Mouse (Mus musculus) brain, embryonic 14.5 days (tissue): Measurements from ENCODE around the gene Arl5c. TPM values are rescaled to one million over a fixed set of nuclear protein-coding genes. Genes with fewer than 3 reads are reported as not detected.
"Not testable (repeated sequence)": the region's sequence is repeated elsewhere in the genome, so short reads cannot be mapped to it uniquely, and the experiment has no call there.

Experiments used
- DNase-seq: peaks from one replicate; pipeline ENCODE4 v3.0.0-alpha.2; 2011; ENCODE audit warnings: low read depth
- CTCF ChIP-seq: fragments of 200-500 bp; IDR thresholded peaks from 2 replicates; pipeline ENCODE4 v1.5.1; 2012; ENCODE audit warnings: inconsistent platforms, mild to moderate bottlenecking, moderate library complexity, borderline replicate concordance; ENCODE audit not compliant: insufficient read depth, insufficient read length; ENCODE audit errors: extremely low read depth
- POLR2A ChIP-seq: fragments of 200-500 bp; IDR thresholded peaks from 2 replicates; pipeline ENCODE4 v1.6.1; 2012; ENCODE audit warnings: mild to moderate bottlenecking, inconsistent platforms, borderline replicate concordance; ENCODE audit not compliant: poor library complexity, insufficient read depth, insufficient read length, severe bottlenecking; ENCODE audit errors: extremely low read depth
- polyA plus RNA-seq: library from polyadenylated mRNA; depleted of rRNA; stranded (reverse); fragments of >200 nt; gene quantifications from 2 replicates; pipeline ENCODE4 v1.2.3, GENCODE M21; 2012; rRNA removed

The Arl5c gene
- polyA plus RNA-seq, 1 experiment: 0.89 TPM

DNA sequence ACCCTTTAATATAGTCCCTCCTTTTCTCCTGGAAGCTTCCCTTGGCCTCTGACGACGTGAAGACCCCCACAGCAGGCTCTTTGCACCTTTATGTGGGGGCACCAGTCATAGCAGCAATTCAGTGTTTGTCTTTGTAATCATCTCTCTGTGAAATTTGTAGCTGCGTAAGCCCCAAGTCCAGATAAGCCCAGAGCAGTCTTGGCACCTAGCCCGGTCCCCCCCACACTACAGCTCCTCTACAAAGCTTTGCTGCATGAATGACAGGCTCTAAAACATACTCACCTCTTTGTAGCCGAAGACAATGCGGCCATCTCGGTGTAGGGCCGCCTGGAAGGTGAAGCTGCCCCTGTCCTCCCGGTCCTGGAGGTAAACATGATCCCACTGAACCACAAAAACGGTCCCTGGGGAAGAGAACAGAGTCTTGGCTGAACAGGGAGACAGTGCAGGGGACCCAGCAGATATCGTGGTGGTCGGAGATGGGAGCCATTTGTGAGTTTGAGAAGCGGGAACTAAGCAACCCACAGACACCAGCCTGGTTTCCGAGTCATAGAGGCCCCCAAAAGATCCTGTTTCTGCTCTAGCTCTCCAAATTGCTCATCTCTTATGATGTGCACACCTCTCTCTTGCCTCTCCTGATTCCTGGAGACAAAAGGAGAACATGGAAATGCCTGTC, 41.4 kb downstream of the Arl5c start:
- TF ChIP-seq POLR2A: no peak
- TF ChIP-seq CTCF: no peak
- peak; percentile 43 for DNase-seq

DNA sequence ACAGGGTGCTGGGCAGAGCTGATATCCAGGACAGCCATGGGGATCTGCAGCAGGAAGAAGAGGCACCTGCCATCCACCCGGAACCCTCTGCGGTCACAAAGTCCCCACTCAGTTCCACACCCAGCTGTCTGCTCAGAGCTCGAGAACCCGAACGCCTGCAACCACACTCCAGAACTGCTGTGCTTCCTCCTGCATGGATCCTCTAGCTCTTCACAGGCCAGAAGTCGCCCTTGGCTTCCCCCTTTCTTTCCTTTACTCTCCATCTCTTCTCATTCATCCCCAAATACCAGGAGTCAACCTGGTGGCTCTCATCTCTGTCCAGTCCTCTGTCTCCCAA, 42.1 kb downstream of the Arl5c start:
- TF ChIP-seq CTCF (no peak), POLR2A (no peak)

GRCm38 (mm10) chr11:97953179-97953938, 42.6 kb downstream of the Arl5c start:
- no peak for DNase-seq
- no peak for TF ChIP-seq CTCF
- TF ChIP-seq POLR2A: no peak

More for the DNA sequence above, 42.1 kb downstream of the Arl5c start:
- no peak for DNase-seq

DNA sequence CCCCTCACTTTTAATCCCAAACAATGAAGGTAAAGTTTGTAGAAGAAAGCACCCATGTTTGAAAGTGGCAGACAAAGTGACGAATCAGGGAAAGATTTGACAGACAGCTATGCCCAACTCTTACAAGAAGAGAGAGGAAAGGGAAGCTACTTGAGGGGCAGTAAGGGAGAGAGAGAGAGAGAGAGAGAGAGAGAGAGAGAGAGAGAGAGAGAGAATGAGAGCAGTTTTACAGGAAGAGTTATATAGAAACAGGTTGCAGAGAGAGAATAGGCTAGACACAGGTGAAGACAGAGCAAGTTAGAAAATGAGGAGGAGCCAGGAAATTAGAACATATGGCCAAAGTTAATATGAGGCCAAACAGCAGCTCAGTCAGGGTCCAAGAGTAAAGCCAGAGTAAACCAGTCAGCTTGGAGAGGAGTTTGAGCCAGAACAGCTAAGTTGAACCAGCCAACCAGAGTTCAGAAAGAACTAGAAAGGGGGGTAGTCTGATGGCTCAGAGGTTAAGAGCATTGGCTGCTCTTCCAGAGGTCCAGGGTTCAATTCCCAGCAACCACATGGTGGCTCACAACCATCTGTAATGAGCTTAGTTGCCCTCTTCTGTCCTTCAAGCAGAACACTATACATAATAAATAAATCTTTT, 43.5 kb downstream of the Arl5c start:
- DNase-seq: no peak

DNA sequence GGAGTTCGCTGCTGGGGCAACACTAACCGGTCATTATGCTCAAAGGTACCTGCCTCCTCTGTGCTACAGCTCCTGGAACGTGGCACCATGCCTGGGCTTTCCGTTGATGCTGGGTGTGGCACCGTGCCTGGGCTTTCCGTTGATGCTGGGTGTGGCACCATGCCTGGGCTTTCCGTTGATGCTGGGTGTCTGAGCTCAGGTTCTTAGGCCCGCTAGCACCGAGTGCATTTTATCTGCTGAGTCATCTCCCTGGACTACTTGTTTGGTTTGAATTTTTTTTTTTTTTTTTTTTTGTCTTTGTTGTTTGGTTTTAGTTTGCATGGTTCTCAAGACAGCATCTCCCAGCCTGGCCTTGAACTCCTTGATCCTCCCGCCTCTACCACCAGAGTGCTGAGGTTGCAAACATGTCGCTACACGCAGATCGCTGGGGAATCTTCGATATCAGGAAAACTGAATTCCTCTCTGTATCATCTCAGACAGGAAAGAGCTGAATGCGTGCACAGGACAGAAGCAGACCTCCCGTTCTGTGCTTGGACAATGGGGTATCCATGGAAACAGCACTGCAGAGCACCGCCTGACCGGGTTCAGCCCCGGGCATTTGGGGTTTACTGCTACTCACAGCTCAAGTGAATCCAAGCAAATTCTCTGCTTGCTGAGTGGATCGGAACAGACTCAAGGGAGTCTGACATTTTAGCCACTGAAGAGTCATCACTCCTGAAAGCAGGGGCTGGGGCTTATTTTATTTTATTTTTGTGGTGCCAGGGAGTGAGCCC, 46.1 kb downstream of the Arl5c start:
- peak; percentile 86 for DNase-seq
- TF ChIP-seq POLR2A (no peak), CTCF (no peak)

More for the DNA sequence above, 43.5 kb downstream of the Arl5c start:
- TF ChIP-seq POLR2A (no peak), CTCF (no peak)

DNA sequence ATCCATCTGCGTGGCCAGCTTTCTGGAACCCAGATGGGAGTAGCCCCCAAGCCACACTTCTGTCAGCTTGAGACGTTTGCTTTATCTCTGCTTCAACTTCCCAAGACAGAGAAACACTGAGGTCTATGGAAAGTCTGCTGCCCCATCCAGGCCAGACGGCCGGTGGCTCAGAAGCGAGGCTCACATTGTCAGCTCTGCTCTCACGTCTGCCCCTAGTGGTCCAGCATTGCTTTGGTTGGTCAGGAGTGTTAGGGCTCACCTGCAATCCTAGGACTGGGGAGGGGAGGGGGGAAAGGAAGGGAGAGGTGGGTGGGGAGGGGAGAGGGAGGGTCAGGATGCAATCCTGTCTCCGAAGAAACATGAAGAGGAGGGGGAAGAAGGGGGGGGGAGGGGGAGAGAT, 48.6 kb downstream of the Arl5c start:
- DNase-seq: peak; percentile 51
- TF ChIP-seq POLR2A (no peak), CTCF (peak; percentile 80; the same call in 1 of the 2 replicates)

- not testable (repeated sequence) for DNase-seq
Observed at GRCm38 (mm10) chr11:97945738-97946289, 50.2 kb downstream of the Arl5c start.

DNA sequence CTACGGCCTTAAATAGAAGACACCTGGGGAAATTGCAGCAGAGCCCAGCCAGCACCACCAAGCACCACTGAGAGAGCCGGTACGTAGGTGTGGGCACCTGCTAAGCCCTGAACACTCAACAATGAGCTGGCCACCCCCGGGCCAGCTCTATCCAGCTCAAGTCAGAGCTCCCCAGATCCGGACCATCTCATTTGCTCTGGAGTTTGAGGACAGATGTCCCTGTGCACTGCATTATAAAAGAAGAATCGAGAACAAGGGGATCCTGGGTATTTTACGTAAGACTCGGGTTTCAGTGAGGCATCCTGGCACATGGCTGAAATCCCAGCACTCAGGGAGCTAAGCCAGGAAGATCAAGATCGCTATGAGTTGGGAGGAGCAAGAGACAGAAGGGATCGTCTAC, 51.0 kb downstream of the Arl5c start:
- no peak for DNase-seq
- TF ChIP-seq POLR2A (no peak), CTCF (no peak)

GRCm38 (mm10) chr11:97943256-97943655, 52.7 kb downstream of the Arl5c start:
- DNase-seq: no peak
- TF ChIP-seq POLR2A: no peak
- no peak for TF ChIP-seq CTCF

DNA sequence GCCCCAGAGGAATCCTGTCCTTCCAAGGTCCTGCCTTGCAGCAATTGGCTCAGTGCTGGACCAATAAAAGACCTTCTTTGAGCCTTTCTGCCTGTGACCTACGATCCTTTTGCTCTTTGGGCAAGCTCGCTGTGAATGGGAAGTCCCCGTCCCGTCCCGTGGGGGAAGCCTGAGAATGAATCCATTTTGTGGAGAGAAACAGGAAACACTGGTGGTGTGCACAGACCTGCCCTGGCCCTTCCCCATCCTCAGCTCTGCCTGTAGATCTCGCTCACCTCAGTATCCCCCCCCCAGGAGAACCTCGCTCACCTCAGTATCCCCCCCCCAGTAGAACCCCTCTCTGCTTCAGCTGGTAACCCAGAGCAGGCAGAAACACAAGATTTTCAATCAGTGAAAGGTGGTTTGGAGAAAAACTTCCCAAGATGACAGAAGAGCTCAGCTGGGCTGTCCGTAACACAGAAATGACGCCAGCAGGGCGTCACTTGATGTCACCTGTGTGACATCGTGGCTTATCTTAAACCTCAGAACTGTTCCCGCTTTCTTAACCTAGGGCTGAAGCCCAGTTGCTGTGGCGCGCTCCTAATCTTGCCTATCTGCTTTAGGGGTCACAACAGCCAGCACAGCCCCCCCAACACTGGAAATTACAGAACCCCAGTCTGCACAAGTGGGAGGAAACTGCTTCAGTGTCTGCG, 53.4 kb downstream of the Arl5c start:
- DNase-seq: no peak
- no peak for TF ChIP-seq CTCF
- no peak for TF ChIP-seq POLR2A

Other genes starting within 250 kb of the Arl5c start
- gene Cwc25, start 229.6 kb downstream of the Arl5c start, polyA plus RNA-seq: 19.7 and 21.2 TPM in 2 replicates
- gene 1700001P01Rik, start 220.3 kb downstream of the Arl5c start, polyA plus RNA-seq: 0.46 and 0.69 TPM in 2 replicates
- gene Rpl23, start 213.7 kb downstream of the Arl5c start, polyA plus RNA-seq: 396 and 444 TPM in 2 replicates
- 91.7 and 139 TPM in 2 replicates for gene Lasp1, start 197.2 kb downstream of the Arl5c start, polyA plus RNA-seq
- 26.7 and 27.3 TPM in 2 replicates for gene B230217C12Rik, start 155.4 kb downstream of the Arl5c start, polyA plus RNA-seq
- 0.88 and 0.90 TPM in 2 replicates for gene Fbxo47, start 112.0 kb downstream of the Arl5c start, polyA plus RNA-seq
- gene Plxdc1, start 9.7 kb downstream of the Arl5c start, polyA plus RNA-seq: 0.67 and 0.90 TPM in 2 replicates
- 60.8 and 90.1 TPM in 2 replicates for gene Cacnb1, start 26.9 kb upstream of the Arl5c start, polyA plus RNA-seq
- gene Rpl19, start 30.5 kb upstream of the Arl5c start, polyA plus RNA-seq: 1,103 and 1,209 TPM in 2 replicates
- 1.8 and 5.5 TPM in 2 replicates for gene Stac2, start 57.3 kb upstream of the Arl5c start, polyA plus RNA-seq
- gene Fbxl20, start 154.2 kb upstream of the Arl5c start, polyA plus RNA-seq: 28.3 and 30.2 TPM in 2 replicates
- gene Med1, start 197.1 kb upstream of the Arl5c start, polyA plus RNA-seq: 30.4 and 33.2 TPM in 2 replicates
- gene Cdk12, start 206.9 kb upstream of the Arl5c start, polyA plus RNA-seq: 21.7 and 26.2 TPM in 2 replicates